Mouse (Mus musculus) adrenal gland, adult 18-20 months (tissue): ENCODE data around the gene Uqcc2. TPM values are rescaled to one million over a fixed set of nuclear protein-coding genes. Genes with fewer than 3 reads are reported as not detected.

Source experiments
- DNase-seq, 2 experiments: peaks; one replicate each; pipeline ENCODE4 v3.0.0; 2021 to 2022; ENCODE audit warnings: low spot score in 2 of 2
- microRNA-seq, 2 experiments: library from miRNA; unstranded; fragments of <30 nt; microRNA quantifications; one replicate each; pipeline ENCODE4 v1.2.0; 2021; ENCODE audit warnings: borderline number of aligned reads in 2 of 2
- total RNA-seq, 2 experiments: library from RNA; stranded (reverse); gene quantifications; 1 replicate in 1 of 2; 2 replicates in 1 of 2; pipeline ENCODE4 v1.2.3; 2021

Uqcc2 gene
- total RNA-seq, 2 experiments from 2014 or later, result 266 to 331 TPM

DNA sequence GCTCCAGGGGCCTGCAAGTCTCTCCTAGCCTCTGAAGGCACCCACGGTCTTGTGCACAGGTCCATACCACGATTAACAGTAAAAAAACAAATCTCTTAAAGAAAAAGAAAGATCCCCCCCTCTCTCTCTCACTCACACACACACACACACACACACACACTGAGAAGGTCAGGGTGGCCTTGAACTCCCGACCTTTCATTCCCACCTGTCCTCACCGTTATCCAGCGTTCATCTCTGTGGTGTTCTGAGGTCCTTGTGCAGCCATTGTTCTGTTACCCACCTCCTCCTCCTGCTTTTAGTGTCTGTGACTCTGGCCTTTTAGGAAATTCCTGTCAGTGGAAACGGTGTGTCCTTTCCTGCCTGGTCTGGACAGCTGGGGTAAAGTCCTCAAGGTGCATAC lies 55.2 kb downstream of the Uqcc2 start:
- no peak for DNase-seq

DNA sequence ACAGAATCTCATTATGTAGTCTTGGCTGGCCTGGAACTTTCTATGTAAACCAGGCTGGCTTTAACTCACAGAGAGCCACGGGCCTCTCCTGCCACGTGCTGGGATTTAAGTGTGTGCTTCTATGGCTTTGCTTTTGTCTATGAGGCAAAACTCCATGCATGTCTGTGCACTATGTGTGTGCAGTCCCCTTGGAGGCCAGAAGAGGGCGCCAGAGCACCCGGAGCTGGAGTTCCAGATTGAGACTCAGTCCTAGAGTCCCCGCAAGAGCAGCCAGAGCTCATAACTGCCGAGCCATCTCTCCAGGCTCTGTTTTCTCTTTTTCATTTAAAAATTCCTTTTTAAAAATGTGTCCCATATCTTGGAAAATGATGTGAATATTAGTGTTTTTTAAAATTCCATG lies 55.8 kb downstream of the Uqcc2 start:
- DNase-seq, result no peak

DNA sequence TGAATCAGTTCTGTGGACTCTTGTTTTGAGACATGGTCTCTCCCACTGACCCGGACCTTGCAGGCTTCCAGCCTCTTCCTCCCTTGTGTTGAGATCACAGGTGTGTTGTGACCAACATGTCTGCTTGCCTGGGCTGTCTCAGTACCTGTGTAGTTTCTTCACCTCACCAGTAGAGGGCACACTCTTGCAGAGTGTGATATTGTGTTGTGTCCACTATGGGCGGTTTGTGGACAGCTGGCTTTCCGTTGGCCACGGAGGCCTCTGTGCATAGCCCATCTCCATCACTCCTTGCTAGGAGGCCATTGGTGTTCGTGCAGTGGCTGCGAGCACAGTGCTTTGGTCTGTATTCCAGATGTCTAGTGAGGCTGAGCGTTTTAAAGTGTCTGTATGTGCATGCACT lies 56.6 kb downstream of the Uqcc2 start:
- DNase-seq, result no peak

DNA sequence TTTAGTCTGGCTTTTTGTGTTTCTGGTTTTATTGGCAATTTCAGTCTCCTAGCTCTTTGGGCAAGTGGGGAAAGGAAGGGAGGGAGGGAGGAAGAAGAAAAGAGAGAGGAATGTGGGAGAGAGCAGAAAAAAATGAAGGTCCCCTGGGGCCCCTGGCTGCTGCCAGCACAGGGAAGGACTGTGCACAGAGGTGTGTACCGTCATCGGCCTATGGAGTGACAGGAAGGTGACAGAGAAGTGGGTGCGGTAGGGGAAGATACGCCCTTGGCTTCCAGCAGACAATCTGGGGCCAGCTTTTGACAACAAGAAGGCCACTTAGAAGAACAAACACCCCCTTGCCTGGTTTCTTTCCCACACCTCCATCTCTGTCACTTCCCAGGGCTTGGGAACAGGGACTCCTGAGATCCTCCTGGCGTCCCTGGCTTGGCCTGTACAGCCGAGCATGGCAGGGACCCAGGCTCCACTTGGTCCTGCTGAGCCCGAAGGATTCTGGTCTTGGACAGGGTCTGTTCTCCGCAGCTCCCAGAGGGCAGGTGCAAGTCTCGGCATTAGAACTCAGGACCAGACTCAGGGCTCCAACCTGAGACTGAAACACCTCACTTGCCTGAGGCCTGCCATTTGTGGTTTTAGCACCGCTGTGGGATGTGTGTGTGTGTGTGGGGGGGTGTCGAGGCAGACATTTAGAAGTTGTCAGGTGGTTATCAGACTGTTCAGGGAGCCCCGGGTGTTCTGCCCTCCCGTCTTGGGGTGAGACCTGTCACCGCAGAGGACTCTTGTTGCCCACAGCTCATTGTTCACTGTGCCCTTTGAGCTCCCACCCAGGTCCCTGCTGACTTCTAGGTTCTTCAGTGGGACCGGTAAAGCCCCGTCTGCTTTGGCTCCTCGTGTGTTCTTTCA lies 58.6 kb downstream of the Uqcc2 start:
- no peak for DNase-seq

DNA sequence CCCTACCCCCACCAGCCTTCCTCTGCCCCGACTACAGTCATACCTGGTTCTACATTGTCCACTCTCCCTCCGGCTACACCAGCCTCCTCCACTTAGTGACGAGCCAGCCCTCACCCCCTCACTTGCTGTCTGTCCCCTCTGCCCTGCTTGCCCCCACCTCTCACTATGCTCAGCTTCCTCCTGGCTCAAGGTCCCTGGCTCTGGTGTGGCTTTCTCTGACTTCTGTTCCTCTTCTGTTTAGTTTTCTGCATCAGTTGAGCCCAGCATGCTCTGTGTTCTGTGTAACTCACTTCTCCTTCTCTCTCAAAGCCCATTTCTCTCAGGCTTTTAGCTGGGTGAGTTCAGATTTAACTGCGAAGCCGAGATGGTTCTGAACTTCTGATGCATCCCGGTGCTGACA lies 59.5 kb downstream of the Uqcc2 start:
- no peak for DNase-seq

DNA sequence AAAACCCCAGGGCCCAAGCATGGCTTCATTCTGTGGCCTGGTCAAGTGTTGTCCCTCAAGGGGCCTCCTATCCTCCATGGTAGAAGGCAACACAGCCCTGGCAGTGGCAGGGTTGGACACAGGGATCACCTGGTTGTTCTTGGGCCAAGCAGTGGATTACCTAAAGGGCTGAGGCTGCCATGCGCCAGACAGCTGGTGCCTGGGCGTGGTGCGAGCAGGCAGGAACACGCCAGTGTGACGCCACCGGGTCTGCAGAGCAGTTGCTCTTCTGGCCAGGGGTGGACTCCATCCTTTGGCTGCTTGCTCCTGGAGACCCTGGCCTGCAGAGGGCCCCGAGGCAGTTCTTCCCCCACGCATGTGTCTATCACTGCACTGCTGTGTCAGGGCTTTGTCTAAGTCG lies 59.9 kb downstream of the Uqcc2 start:
- no peak for DNase-seq

DNA sequence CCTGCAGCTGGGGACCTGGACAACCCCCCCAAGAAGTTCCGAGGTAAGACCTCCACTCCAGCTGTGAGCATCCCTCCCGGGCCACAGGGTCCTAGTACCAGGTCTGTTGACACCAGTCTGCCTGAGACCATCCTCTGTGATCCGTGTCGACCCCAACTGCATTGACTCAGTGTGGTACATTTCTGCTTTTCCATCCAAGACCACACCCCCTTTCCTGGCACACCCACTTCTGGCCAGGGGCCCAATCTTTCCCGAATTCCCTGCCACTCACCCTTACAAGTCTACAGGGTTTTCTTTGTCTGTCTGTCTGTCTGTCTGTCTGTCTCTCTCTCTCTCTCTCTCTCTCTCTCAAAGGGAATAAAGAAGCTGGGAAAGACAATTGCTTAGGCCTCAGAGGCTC lies 60.6 kb downstream of the Uqcc2 start:
- DNase-seq, result no peak

Small RNA genes within 50 kb of the gene (microRNA-seq; reads per million reads assigned to microRNA genes)
- gene Mir7677, result 0 to 0.95 reads per million in 2 experiments

Other genes with a start within 250 kb of the Uqcc2 start
- 1 to 10 TPM; 1.1 to 1.2 TPM for gene Kifc5b, start 216.8 kb downstream of the Uqcc2 start, total RNA-seq
- 10 to 100 TPM; 45.4 to 46.7 TPM for gene Phf1, start 200.9 kb downstream of the Uqcc2 start, total RNA-seq
- 100 to 1,000 TPM; 129 to 141 TPM for gene Cuta, start 194.3 kb downstream of the Uqcc2 start, total RNA-seq
- gene Syngap1, start 192.7 kb downstream of the Uqcc2 start, total RNA-seq, result 10 to 100 TPM; 16.6 to 19.1 TPM
- gene Zbtb9, start 160.7 kb downstream of the Uqcc2 start, total RNA-seq, result 1 to 10 TPM; 6.4 to 8.0 TPM
- gene Bak1, start 104.9 kb downstream of the Uqcc2 start, total RNA-seq, result 10 to 100 TPM; 27.2 to 31.0 TPM
- gene Itpr3, start 76.6 kb downstream of the Uqcc2 start, total RNA-seq, result 1 to 10 TPM; 5.5 to 6.2 TPM
- gene Ip6k3, start 33.9 kb upstream of the Uqcc2 start, total RNA-seq, result 1 to 10 TPM in 1 of 2 experiments, under 1 TPM in 1; 0.60 to 2.2 TPM
- gene Lemd2, start 70.6 kb upstream of the Uqcc2 start, total RNA-seq, result 10 to 100 TPM; 60.5 to 72.7 TPM